Mouse (Mus musculus) stomach, embryonic 16.5 days (tissue): ENCODE results near the gene Dpy30. TPM values are rescaled to one million over a fixed set of nuclear protein-coding genes. Genes with fewer than 3 reads are reported as not detected.
A peak's percentile ranks its signal among the peaks of the same experiment; 100 is the strongest.
"Not testable (repeated sequence)": the region's sequence is repeated elsewhere in the genome, so short reads cannot be mapped to it uniquely, and the experiment has no call there.

Source experiments
- ATAC-seq: fragments of 200-750 bp; cut with Nextera tagmentation; 2 replicates; pipeline ENCODE4 v1.8.0; 2017; ENCODE audit warnings: moderate number of reproducible peaks, moderate TSS enrichment; ENCODE audit not compliant: insufficient read depth, low FRiP score
- H3K27ac ChIP-seq: fragments of 300-500 bp; sonication (generic); 2 replicates; pipeline ENCODE4 v1.5.1; 2014; ENCODE audit warnings: low read length
- H3K27me3 ChIP-seq: fragments of 300-500 bp; sonication (generic); 2 replicates; pipeline ENCODE4 v1.6.1; 2014; ENCODE audit warnings: low read length, control low read depth, mixed read lengths; ENCODE audit not compliant: control insufficient read depth, insufficient read depth
- H3K36me3 ChIP-seq: fragments of 300-500 bp; sonication (generic); 2 replicates; pipeline ENCODE4 v1.6.1; 2014; ENCODE audit warnings: low read length; ENCODE audit not compliant: control insufficient read depth, insufficient read depth
- H3K4me1 ChIP-seq: fragments of 300-500 bp; sonication (generic); 2 replicates; pipeline ENCODE4 v1.6.1; 2014; ENCODE audit warnings: low read length, control low read depth, mixed read lengths; ENCODE audit not compliant: control insufficient read depth, insufficient read depth
- H3K4me2 ChIP-seq: fragments of 300-500 bp; sonication (generic); 2 replicates; pipeline ENCODE4 v1.6.1; 2014; ENCODE audit warnings: low read depth, low read length, mixed read lengths
- H3K4me3 ChIP-seq: fragments of 300-500 bp; sonication (generic); replicated peaks from 2 replicates; pipeline ENCODE4 v1.5.1; 2014; ENCODE audit warnings: mild to moderate bottlenecking, low read length
- H3K9ac ChIP-seq: fragments of 300-500 bp; sonication (generic); 2 replicates; pipeline ENCODE4 v1.6.1; 2014; ENCODE audit warnings: low read length
- H3K9me3 ChIP-seq: fragments of 300-500 bp; sonication (generic); replicated peaks from 2 replicates; pipeline ENCODE4 v1.6.1; 2016; ENCODE audit warnings: low read length, control low read depth; ENCODE audit not compliant: control insufficient read depth
- WGBS: fragments of 180-500 bp; shearing (Covaris S2); extraction: QIAGEN DNeasy Blood & Tissue Kit; methylation state at CpG from one replicate; pipeline ENCODE4 v1.1.7; 2014; 5-methylcytosine and 5-hydroxymethylcytosine counted together
- polyA plus RNA-seq: library from polyadenylated mRNA; unstranded; fragments of >200 nt; fragmentation: Nextera tagmentation; extraction: Ambion mirVana; gene quantifications from 2 replicates; pipeline ENCODE4 v1.2.1, GENCODE M21; 2015

Dpy30 gene
- polyA plus RNA-seq: 207 and 212 TPM in 2 replicates

DNA sequence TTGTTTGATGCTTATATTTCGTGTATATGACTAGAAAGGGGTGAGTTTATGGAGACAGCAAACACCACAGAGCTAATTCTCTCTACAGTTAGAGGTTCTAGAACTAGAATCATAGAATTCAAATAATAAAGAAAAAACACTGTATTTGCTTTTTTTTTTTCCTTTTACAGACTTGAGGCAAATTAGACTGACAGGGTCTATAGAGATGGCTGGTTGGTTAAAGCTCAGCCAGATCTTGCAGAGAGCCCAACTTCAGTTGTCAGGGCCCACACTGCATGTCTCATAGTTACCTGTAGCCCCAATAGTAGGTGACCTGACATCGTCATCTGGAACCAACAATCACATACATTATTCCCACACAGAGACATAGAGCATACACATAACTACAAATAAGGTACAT is at the start of gene Dpy30:
Gene Dpy30, minus strand, starts transcription at position 101 of the 400 bp plus-strand sequence.
- Histone ChIP-seq H3K9ac (no peak within 1 kb of the TSS), H3K27me3 (no peaks in the 10 kb centered on the region), H3K27ac (no peak within 1 kb of the TSS), H3K9me3 (no peaks in the 10 kb centered on the region), H3K36me3 (no peaks in the 10 kb centered on the region), H3K4me2 (no peak within 1 kb of the TSS), H3K4me3 (no peak within 1 kb of the TSS), H3K4me1 (no peaks in the 10 kb centered on the region)
- WGBS: 86% methylated on average over 2 of the region's 2 CpGs
- no peak for ATAC-seq

DNA sequence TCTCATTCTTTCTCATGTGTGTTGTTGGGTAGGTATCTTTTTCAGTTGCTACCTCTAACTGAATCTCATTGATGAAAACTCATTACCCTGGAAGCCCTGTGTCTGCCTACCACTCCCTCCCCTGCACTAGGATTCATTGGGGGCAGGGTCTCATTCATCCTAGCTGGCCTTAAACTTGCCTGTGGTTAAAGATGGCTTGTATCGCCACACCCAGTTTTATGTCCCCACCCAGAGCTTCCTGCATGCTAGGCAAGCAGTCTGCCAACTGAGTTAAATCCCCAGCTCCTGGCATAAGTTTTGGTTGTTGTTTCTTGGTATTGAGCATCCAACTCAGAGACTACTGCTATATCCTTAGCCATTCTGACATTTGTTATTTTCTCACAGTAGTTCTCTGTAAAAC is 39.8 kb upstream of the Dpy30 start:
- Histone ChIP-seq H3K4me3 (no peak overlapping the region), H3K4me1 (no peaks in the 10 kb centered on the region), H3K36me3 (0 out of 2 replicates have a peak, but pooled peaks cover 10% of the 10 kb centered on the region), H3K9ac (no peak overlapping the region), H3K9me3 (no peaks in the 10 kb centered on the region), H3K27ac (no peak overlapping the region), H3K27me3 (no peaks in the 10 kb centered on the region), H3K4me2 (no peak overlapping the region)
- WGBS: 95% methylated on average over 1 of the region's 1 CpGs
- ATAC-seq: no peak

DNA sequence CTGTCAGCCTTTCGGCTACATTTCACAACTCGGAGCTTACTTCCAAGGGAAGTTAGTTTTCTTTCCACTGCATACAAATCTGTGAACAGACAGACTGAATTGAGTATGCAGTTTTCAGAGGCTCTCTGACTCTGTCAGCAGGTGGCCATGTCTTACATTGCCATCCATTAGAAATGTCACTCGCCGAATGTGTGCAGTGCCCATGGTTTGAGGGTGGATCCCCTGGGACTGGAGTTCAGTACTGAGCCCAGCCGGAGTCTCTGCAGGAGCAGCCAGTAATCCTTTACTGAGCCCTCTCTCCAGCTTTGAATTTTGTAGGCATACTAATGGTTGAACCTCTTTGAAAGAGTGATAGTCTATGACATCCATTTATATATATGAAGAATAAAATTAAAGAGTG is 17.4 kb upstream of the Dpy30 start:
- WGBS: 61% methylated on average over 5 of the region's 5 CpGs
- no peak overlapping the region for H3K4me3 ChIP-seq
- peak overlapping the region; percentile 35; the same call in 1 of the 2 replicates for H3K4me2 ChIP-seq
- H3K9ac ChIP-seq: peak overlapping the region; percentile 46; the same call in 1 of the 2 replicates
- H3K4me1 ChIP-seq: peaks cover 24% of the 10 kb centered on the region
- no peak overlapping the region for H3K27ac ChIP-seq
- H3K27me3 ChIP-seq: no peaks in the 10 kb centered on the region
- no peaks in the 10 kb centered on the region; the same call in 1 of the 2 replicates for H3K36me3 ChIP-seq
- no peaks in the 10 kb centered on the region for H3K9me3 ChIP-seq
- ATAC-seq: no peak

DNA sequence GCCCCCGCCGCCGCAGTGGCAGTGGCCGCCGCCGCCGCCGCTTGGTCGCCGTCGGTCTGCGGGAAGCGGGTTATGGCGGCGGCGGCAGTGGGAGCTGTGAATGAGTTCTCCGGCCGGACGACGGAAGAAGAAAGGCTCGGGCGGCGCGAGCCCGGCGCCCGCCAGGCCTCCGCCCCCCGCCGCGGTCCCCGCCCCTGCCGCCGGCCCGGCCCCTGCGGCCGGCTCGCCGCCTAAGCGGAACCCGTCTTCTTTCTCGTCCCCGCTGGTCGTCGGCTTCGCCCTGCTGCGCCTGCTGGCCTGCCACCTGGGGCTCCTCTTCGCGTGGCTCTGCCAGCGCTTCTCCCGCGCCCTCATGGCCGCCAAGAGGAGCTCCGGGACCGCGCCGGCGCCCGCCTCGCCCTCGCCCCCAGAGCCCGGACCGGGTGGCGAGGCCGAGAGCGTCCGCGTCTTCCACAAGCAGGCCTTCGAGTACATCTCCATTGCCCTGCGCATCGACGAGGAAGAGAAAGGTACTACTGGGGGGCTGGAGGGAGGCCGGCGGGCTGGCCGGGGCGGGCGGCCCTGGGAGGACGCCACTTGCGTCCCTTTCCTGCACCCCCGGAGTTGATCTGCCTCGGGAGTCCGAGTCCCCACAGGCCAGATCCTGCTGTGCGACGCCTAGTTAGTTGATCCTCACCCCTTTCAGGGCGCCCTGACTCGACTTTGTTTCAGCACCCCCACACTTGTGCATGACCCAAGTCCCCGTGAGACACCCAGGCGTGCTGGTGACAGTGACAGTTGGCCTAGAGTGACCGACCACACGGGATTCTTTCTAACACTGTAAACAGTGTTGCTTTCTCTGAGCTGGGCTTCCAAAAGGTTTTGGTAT is 15.4 kb upstream of the Dpy30 start, which contains the start of gene Spast:
Gene Spast, plus strand, starts transcription at position 51 of the 868 bp plus-strand sequence.
- under 1% methylated on average over 77 of the region's 90 CpGs for WGBS
- peak; percentile 91 for ATAC-seq
- peak within 1 kb of the TSS; percentile 88 for H3K4me2 ChIP-seq

GRCm38 (mm10) chr17:74338225-74338931 is 14.6 kb upstream of the Dpy30 start:
- H3K36me3 ChIP-seq: no peaks in the 10 kb centered on the region
- H3K27me3 ChIP-seq: no peaks in the 10 kb centered on the region
- H3K4me3 ChIP-seq: peak overlapping the region; percentile 98
- H3K4me2 ChIP-seq: peak overlapping the region; percentile 57
- peak; percentile 97 for ATAC-seq
- H3K27ac ChIP-seq: peak overlapping the region; percentile 98
- peak overlapping the region; percentile 98 for H3K9ac ChIP-seq
- under 1% methylated on average over 48 of the region's 50 CpGs for WGBS
- peaks cover 24% of the 10 kb centered on the region for H3K4me1 ChIP-seq
- no peaks in the 10 kb centered on the region for H3K9me3 ChIP-seq

More for the DNA sequence above, 15.4 kb upstream of the Dpy30 start, which contains the start of gene Spast:
- no peaks in the 10 kb centered on the region for H3K27me3 ChIP-seq
- peaks cover 24% of the 10 kb centered on the region for H3K4me1 ChIP-seq
- H3K9me3 ChIP-seq: no peaks in the 10 kb centered on the region
- H3K9ac ChIP-seq: peak within 1 kb of the TSS; percentile 98
- H3K27ac ChIP-seq: peak within 1 kb of the TSS; percentile 98
- peak within 1 kb of the TSS; percentile 98 for H3K4me3 ChIP-seq
- H3K36me3 ChIP-seq: no peaks in the 10 kb centered on the region

DNA sequence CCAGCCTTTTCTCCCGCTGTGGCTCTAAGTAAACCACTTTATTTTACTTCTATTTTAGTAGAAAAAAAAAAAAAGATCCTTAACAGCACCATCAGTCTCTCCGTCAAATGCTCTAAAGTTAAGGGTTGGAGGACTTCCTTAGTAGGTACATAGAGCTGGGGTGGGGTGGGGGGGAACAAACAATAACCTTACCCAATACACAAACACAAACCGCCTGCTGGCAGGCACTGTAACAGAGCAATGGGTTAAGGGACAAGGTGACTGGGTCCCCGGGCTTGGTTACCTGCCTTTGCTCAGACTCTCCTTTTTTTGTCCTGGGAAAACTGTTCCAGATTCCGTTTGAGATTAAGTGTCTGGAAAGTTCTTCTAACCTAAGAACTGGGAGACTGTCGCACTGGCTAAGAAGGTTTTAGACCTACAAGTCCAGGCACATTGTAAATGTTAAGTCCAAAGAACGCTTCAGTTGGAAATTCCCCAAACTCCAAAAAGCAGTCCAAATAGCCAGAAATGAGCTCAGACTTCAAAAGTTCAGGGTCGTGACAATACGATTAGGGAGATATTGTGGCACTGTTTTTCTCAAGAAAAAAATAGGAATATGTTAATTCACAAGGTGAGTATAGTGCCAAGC is 7.4 kb upstream of the Dpy30 start:
- Histone ChIP-seq H3K4me2 (no peak overlapping the region), H3K27ac (no peak overlapping the region), H3K36me3 (no peaks in the 10 kb centered on the region), H3K27me3 (no peaks in the 10 kb centered on the region), H3K9ac (no peak overlapping the region), H3K4me1 (no peaks in the 10 kb centered on the region), H3K9me3 (no peaks in the 10 kb centered on the region), H3K4me3 (no peak overlapping the region)
- no peak for ATAC-seq
- 67% methylated on average over 9 of the region's 9 CpGs for WGBS

DNA sequence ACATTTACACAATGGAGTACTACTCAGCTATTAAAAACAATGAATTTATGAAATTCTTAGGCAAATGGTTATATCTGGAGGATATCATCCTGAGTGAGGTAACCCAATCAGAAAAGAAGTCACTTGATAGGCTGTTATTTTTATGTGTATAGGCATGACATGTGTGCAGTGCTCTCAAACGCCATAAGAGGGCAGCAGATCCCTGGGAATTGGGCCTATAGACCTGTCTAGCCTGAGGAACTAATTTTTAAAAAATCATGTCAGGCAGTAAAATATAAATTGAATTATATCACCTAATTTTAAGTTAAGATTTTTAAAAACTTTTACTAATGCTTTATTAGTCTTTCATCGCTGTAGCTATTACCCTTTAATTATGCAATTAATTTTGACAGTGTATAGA is 4.4 kb upstream of the Dpy30 start:
- not testable (repeated sequence) for H3K4me2 ChIP-seq, H3K4me3 ChIP-seq, ATAC-seq, H3K27me3 ChIP-seq, H3K36me3 ChIP-seq, H3K9ac ChIP-seq, H3K9me3 ChIP-seq, H3K27ac ChIP-seq, H3K4me1 ChIP-seq
- WGBS: 42% methylated on average over 2 of the region's 2 CpGs

DNA sequence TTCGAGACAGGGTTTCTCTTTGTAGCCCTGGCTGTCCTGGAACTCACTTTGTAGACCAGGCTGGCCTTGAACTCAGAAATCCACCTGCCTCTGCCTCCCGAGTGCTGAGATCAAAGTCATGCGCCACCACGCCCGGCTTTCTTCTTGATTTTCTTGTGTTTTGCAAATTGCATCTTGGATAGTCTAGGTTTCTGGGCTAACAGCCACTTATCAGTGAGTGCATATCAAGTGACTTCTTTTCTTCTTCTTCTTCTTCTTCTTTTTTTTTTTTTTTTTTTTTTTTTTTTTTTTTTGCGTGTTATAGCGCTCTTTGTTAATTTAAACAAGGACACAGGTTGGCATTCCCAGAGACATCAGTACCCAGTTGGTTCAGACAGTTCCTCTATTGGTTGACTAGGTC is 3.5 kb upstream of the Dpy30 start:
- not testable (repeated sequence) for H3K9ac ChIP-seq, H3K36me3 ChIP-seq, H3K4me1 ChIP-seq, ATAC-seq, H3K27ac ChIP-seq, H3K27me3 ChIP-seq, H3K4me2 ChIP-seq, H3K4me3 ChIP-seq, H3K9me3 ChIP-seq
- WGBS: 84% methylated on average over 7 of the region's 7 CpGs
